Mouse (Mus musculus): ENCODE data around the gene C1qtnf2.

Gene C1qtnf2

GRCm38 (mm10) chr11:43483122-43483792, 9.2 kb downstream of the C1qtnf2 start:
- DNase-seq (ENCODE audit: low spot score): no peak

- no peak for DNase-seq (ENCODE audit: low spot score)
Measured at GRCm38 (mm10) chr11:43484057-43484456, 10.0 kb downstream of the C1qtnf2 start.

GRCm38 (mm10) chr11:43484652-43485051, 10.6 kb downstream of the C1qtnf2 start:
- no peak for DNase-seq (ENCODE audit: low spot score)

- no peak for DNase-seq (ENCODE audit: low spot score)
Measured at GRCm38 (mm10) chr11:43485855-43486254, 11.8 kb downstream of the C1qtnf2 start.

GRCm38 (mm10) chr11:43492663-43493062, 18.6 kb downstream of the C1qtnf2 start:
- peak; percentile 45 for DNase-seq (ENCODE audit: low spot score)

GRCm38 (mm10) chr11:43493815-43494409, 19.8 kb downstream of the C1qtnf2 start:
- peak; percentile 38 for DNase-seq (ENCODE audit: low spot score)

GRCm38 (mm10) chr11:43495037-43495436, 21.0 kb downstream of the C1qtnf2 start:
- DNase-seq (ENCODE audit: low spot score): no peak

GRCm38 (mm10) chr11:43495532-43495931, 21.5 kb downstream of the C1qtnf2 start:
- no peak for DNase-seq (ENCODE audit: low spot score)

GRCm38 (mm10) chr11:43501256-43501655, 27.2 kb downstream of the C1qtnf2 start:
- DNase-seq (ENCODE audit: low spot score): no peak

GRCm38 (mm10) chr11:43505188-43505587, 31.1 kb downstream of the C1qtnf2 start:
- DNase-seq (ENCODE audit: low spot score): no peak

- no peak for DNase-seq (ENCODE audit: low spot score)
Measured at GRCm38 (mm10) chr11:43507976-43508375, 33.9 kb downstream of the C1qtnf2 start.

- DNase-seq (ENCODE audit: low spot score): no peak
Measured at GRCm38 (mm10) chr11:43509878-43510277, 35.8 kb downstream of the C1qtnf2 start.

GRCm38 (mm10) chr11:43512661-43513190, 38.6 kb downstream of the C1qtnf2 start:
- no peak for DNase-seq (ENCODE audit: low spot score)

- no peak for DNase-seq (ENCODE audit: low spot score)
Measured at GRCm38 (mm10) chr11:43516344-43517021, 42.4 kb downstream of the C1qtnf2 start.

- DNase-seq (ENCODE audit: low spot score): no peak
Measured at GRCm38 (mm10) chr11:43517641-43518040, 43.6 kb downstream of the C1qtnf2 start.

- no peak for DNase-seq (ENCODE audit: low spot score)
Measured at GRCm38 (mm10) chr11:43518086-43518485, 44.0 kb downstream of the C1qtnf2 start.

GRCm38 (mm10) chr11:43518821-43519220, 44.7 kb downstream of the C1qtnf2 start:
- no peak for DNase-seq (ENCODE audit: low spot score)

- no peak for DNase-seq (ENCODE audit: low spot score)
Measured at GRCm38 (mm10) chr11:43520521-43520920, 46.4 kb downstream of the C1qtnf2 start.

GRCm38 (mm10) chr11:43528078-43528682, 54.1 kb downstream of the C1qtnf2 start:
- no peak for DNase-seq (ENCODE audit: low spot score)

GRCm38 (mm10) chr11:43528683-43529499, 54.8 kb downstream of the C1qtnf2 start, which contains the start of gene Ccnjl:
Gene Ccnjl (plus strand): TSS chr11:43528784.
- no peak for DNase-seq (ENCODE audit: low spot score)

- DNase-seq (ENCODE audit: low spot score): no peak
Measured at GRCm38 (mm10) chr11:43530043-43530442, 56.0 kb downstream of the C1qtnf2 start.

GRCm38 (mm10) chr11:43531619-43532018, 57.5 kb downstream of the C1qtnf2 start:
- DNase-seq (ENCODE audit: low spot score): no peak
